Mouse (Mus musculus) spleen, adult 18-20 months (tissue): Measurements from ENCODE around the gene Mapk9.

ENCODE experiments used
- DNase-seq, 2 experiments: peaks; one replicate each; pipeline ENCODE4 v3.0.0; 2022; ENCODE audit warnings: mixed read lengths in 2 of 2

Mapk9 gene

DNA sequence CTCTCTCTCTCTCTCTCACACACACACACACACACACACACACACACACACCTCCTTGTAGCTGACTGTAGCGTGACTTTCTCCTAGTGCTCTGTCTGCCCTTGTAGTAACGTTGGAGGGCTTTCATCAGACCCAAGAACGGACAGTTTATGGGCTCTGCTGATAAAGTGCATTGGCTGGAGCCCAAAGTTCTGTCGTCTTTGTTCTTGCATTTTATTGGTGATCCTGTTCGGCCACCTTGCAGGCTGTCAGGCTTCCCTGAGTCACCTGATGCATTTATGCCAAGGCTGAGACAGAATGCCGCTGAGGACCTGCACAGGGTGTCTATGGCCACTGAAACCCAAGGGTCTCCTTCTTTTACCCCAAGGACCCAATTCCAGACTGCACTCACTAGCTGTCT is 53.5 kb downstream of the Mapk9 start:
- no peak for DNase-seq

DNA sequence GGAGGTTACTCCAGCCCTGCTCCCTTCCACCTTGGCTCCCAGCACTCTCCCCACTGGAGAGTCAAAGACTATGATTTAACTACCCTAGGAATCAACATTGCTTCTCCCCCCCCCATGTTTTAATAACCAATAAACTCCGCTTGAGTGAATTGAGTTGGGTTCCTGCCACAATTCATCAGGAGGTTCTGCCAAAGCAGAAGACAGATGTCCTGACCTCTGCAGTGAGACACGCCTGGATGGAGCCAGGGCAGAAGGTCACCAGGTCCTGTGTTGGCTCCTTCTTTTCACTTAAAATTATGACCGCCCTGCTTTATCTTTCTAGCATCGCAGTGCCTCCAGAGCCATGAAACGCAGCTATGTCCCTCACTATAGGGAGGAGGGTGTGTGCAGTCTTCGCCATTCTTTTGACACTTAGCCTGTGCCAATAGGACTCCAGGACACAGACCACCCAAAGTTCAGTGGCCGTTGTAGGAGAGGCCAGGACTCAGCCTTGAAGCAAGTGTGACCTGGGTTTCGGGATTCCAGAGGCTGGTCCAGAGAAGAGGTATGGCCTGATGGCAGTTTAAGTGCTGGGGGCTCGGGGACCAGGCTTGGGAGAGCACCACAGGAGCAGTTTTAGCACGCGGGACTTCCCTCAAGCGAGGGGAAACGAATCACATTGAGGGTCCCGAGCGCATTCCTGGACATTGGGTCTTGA is 54.6 kb downstream of the Mapk9 start:
- DNase-seq, result no peak

DNA sequence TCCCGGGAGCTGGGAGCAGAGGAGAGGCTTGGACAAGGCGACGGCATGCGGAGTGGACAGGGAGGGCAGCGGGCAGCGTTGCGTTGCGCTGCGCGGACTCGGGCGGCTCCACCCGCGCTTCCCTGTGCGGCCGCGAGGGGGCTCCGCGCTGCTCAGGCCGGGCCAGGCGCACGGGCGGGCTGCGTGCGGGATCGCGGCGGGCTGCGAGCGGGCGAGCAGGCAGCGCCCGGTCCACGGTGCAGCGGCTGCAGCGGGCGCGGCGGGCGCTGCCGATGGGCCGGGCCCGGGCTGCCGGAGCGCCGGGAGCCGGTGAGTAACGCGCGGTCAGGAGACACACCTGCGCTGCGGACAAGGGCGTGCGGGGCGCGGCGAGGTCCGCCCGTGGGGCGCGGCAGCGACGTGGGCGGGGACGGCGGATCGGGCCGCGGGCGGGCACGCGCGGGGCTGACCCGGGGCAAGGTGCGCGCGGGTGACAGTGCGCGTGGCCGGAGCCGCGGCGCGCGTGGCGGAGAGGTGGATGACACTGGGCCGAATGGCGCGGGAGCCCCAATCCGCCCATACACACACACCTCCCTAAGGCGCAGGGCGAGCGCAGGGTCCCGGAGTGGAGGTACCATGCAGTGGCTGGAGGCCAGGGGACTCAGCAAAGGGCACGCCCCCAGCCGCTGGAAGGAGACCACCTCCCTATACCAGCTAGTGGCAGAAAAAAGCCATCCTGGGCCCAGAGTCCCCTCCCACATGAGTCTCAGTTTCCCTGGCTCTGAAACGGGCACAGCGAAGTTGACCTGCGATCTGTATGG is 55.3 kb downstream of the Mapk9 start, which contains the start of gene Rasgef1c:
Rasgef1c (plus strand) TSS at position 177 of the 800 bp plus-strand sequence.
- DNase-seq, result peak in 1 of 2 experiments; percentile 68

DNA sequence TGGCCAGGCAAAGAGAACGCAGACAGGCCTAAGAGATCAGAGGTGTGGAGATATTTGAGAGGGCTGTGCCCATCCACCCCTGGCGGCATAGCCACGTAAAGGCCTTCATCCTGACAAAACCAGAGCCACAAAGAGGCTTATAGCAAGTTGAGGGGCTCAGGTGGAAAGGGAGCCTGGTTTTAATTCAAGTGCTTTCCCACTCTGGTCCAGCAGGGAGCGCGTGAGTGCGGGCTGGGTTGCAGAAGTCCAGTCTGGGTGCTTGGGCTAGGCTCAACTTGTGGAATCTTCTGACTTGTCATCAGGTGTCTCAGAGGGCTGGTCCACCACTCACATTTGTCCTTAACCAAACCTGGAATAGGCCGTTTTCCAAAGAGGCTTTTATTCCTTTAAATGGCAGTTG is 56.8 kb downstream of the Mapk9 start:
- peak; percentile 20 to 75 for DNase-seq

GRCm38 (mm10) chr11:49918521-49919180 is 72.1 kb downstream of the Mapk9 start:
- no peak for DNase-seq

GRCm38 (mm10) chr11:49919304-49919703 is 72.8 kb downstream of the Mapk9 start:
- no peak for DNase-seq

DNA sequence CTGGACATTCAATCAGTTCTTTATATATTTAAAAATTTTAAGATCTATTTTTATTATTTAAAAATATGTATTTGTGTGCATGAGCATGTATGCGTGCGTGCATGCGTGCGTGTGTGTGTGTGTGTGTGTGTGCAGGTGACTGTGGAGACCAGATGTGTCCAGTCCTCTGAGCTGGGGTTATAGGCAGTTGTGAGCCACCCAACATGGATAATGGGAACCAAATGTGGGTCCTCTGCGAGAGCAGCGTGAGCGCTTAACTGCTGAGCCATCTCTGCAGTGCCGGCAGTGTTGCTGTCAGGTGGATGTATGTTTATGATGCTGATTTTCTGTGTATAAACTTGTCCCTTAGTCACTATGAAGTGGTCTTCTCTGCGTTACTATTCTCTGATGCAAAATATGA is 77.0 kb downstream of the Mapk9 start:
- DNase-seq, result no peak

GRCm38 (mm10) chr11:49926183-49926582 is 79.6 kb downstream of the Mapk9 start:
- DNase-seq, result no peak

GRCm38 (mm10) chr11:49927169-49927568 is 80.6 kb downstream of the Mapk9 start:
- DNase-seq, result no peak

DNA sequence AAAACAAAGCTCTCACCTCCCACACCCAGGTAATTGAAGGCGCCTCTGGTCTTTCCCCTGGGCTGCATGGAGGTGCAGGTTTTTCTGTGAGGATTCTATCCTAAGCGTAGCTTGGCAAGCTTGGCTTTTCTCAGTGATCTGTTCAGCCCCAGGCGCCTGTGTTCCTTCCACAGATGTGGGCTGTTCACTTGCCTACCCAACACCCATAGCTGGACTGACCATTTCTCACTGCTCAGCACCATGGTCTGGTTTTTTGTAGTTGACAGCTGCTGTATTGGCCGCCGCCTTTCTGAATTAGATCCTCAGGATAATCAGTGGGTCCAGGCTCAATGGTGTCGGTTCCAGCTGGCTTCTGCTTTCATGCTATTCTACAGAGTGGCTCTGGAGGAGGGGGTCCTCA is 81.1 kb downstream of the Mapk9 start:
- no peak for DNase-seq

- no peak for DNase-seq
Observed at GRCm38 (mm10) chr11:49931037-49931625, 84.6 kb downstream of the Mapk9 start.

GRCm38 (mm10) chr11:49931853-49932252 is 85.3 kb downstream of the Mapk9 start:
- no peak for DNase-seq

GRCm38 (mm10) chr11:49933811-49934210 is 87.3 kb downstream of the Mapk9 start:
- no peak for DNase-seq

GRCm38 (mm10) chr11:49934322-49934721 is 87.8 kb downstream of the Mapk9 start:
- no peak for DNase-seq
